Mouse (Mus musculus) layer of hippocampus, postnatal 10 days (tissue): Measurements from ENCODE around the gene Polr2a. TPM values are rescaled to one million over a fixed set of nuclear protein-coding genes. Genes with fewer than 3 reads are reported as not detected.
"Not testable (repeated sequence)": the region's sequence is repeated elsewhere in the genome, so short reads cannot be mapped to it uniquely, and the experiment has no call there.

Source experiments
- DNase-seq, 2 experiments: peaks; one replicate each; pipeline ENCODE4 v3.0.0; 2021; ENCODE audit warnings: low spot score in 2 of 2
- total RNA-seq, 2 experiments: library from RNA; stranded (reverse); gene quantifications; 2 replicates each; pipeline ENCODE4 v1.2.3; 2021

The Polr2a gene
- total RNA-seq, 2 experiments from 2014 or later: 55.6 to 59.4 TPM

DNA sequence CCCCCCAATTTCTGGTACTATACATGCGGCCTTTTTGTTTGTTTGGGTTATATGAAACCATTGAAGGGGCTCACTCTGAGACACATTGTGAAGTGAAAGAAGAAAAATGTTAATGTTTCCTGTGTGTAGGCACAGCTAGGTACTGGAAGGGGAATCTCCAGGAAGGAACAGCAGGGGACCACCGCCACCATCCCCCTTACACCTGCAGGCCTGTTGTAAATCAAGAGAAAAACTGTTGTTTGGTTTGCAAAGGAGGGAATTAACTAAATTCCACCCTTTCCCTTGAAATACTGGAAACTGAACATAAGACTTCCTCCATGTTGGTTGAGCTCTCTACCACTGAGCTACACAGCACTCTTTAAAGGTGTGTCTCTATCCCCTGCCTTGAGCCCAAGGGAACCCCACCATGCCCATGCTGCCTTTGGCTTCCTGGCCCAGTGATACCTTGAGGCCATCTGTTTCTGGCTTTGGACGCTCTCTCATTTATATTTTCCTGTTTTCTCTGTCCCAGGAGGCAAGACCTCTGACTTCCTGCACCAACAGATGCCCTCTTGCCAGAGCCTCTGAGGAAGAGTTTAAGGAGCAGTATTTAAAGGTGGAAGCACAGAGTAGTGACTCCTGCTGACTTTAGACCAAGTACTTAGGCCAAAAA lies 49.7 kb downstream of the Polr2a start:
- DNase-seq: no peak

DNA sequence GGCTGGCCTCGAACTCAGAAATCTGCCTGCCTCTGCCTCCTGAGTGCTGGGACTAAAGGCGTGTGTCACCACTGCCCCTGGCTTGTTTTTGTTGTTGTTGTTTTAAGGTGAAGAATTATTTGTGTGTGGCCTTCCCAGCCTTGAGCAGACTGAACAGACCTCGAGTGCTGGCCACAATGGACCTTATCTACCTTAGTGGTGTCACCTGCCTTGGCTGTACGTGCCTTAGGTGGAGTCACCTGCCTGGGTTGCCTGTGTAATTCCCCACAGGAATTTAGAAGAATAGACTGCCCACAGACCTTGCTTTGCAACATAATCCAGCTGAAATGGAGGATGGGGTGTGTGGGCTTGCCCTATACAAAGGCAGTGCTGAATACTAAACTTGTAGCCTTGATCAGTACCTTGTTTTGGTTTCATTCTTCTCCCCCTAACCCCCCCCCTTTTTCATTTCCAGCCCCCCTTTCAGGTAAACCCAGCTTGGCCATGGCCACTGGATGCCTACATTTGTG lies 50.5 kb downstream of the Polr2a start:
- DNase-seq: no peak

DNA sequence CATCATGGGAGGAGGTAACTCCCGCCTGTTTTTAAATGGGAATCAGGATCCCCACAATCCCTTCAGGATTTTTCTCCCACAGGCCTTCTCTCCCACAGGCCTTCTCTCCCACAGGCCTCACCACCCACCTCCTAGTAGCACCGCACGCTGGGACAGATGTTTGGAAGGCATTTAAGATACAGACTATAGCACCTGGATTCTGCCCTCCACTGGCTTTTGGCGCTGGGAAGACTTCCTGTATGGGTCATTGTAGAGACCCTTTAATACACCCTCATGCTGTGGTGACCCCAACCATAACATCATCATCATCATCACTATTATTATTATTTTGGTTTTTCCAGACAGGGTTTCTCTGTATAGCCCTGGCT lies 51.0 kb downstream of the Polr2a start:
- DNase-seq: no peak

DNA sequence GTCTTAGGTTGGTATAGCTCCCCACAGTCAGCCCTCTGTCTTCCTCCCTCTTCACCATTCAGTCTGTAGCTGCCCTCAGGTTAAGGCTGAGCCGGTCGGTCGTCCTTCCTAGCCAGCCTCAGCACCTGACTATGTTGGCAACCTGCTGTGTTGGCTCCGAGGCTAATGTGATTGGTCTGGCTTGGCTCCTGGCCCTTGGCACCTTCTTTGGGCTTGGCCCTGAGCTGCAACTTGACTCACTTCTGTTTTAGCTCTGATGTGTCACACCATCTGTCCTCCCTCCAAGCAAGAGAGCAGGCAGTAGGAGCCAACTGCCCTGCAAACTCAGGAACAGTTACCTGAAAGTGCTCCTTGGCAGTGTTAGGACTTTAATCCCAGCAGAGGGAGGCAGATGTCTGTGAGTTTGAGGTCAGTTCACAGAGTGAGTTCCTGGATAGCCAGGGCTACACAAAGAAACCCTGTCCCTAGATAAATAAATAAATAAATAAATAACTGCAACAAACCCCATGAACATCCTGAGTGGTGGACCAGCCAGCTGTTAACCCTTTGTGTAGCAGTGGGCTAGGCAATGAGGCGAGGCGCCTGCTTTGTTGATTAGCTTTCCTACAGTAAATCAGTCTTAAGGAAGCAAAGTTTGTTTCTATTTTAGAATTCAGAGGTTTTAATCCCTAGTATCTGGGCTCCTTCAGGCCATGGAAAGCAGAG lies 51.5 kb downstream of the Polr2a start:
- peak; percentile 51 to 62 for DNase-seq

DNA sequence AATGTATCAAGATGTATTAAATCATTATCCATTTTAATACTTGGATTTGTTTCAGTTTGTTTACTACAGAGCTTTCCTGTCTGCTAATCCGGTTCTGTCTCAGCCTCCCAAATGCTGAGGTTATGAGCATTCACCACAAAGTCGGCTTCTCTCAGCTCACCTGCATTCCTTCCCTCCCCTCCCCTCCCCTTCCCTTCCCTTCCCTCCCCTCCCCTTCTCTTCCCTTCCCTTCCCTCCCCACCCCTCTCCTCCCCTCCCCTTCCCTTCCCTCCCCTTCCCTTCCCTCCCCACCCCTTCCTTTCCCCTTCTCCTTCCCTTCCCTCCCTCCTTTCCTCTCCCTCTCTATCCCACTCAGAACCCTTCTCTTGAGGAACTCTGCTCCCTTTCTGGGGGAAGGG lies 53.8 kb downstream of the Polr2a start:
- DNase-seq: no peak

DNA sequence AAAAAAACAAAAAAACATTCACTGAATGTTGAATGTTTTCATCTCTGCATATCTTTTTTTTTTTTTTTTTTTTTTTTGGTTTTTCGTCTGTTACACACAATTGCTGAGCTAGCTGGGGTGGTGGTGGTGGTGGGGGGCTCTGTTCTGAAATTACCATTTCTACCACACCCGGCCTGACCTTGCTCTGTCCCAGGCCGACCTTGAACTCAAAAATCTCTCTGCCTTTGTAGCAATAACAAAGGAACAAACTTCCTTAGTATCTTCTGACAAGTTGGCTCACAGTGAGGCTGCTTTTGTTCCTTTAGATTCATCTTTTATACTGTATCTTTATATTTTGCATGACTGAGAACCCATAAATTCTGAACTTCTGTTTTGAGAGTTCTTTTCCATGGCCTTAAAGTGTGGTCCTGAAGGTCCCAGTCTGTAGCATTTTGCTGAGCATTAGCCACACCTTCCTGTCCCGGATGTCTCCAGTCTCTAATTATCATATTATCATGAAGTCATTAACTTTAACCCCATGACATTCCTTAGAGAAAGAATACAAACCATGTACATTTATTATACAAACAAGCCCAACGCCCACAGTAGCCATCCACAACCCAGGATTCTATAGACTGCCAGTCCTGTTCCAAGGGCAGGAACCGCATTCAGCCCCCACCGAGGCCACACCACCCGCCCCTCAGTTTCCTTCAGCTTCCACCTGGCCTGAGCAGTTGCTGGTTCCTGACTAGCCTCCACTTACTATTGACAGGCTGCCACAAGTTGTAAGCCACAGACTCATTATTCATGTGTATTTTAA lies 54.4 kb downstream of the Polr2a start:
- no peak for DNase-seq

DNA sequence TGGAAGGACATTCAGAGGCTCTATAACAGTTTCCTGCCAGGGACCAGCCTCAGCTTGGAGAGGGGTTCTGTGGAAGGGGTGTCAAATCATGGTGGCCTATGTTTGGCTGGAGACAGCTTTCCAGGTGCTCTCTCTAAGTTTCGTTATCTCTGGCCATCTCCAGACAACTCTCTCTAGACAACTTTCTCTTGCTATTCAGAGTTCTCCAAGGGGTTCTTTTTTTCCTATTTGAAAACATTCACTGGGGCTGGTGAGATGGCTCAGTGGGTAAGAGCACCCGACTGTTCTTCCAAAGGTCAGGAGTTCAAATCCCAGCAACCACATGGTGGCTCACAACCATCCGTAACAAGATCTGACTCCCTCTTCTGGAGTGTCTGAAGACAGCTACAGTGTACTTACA lies 55.1 kb downstream of the Polr2a start:
- not testable (repeated sequence) for DNase-seq

DNA sequence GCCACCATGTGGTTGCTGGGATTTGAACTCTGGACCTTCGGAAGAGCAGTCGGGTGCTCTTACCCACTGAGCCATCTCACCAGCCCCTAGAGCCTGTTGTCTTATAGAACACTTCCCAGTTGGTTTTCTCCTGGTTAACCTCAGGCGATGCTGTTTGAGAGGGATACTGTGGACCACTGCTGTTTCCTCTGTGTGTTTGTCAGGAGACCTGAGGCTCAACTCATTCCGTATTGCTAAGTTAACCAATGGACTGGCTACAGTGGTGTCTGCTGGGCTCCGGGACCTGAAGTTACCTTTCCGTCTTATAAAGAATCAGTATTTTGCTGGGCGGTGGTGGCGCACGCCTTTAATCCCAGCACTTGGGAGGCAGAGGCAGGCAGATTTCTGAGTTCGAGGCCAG lies 55.6 kb downstream of the Polr2a start:
- DNase-seq: not testable (repeated sequence)

DNA sequence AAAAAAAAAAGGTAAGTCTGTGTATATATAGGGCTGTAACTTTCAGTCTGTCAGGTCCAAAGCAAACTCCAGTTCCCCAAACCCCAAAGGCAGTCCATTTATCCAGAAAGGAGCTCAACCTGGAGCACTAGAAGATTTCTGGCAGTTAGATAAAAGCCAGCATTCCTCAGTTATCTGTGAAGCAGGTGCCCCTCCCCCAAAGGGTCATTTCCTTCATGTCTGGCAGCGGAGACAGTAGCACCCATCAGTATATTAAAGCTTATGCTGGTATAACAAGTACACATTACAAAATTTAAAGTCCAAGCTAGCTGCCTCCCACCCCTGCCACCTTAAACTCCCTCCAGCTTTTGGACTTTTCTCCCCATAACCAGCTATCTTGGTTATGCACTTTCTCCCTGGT lies 58.8 kb downstream of the Polr2a start:
- DNase-seq: no peak

DNA sequence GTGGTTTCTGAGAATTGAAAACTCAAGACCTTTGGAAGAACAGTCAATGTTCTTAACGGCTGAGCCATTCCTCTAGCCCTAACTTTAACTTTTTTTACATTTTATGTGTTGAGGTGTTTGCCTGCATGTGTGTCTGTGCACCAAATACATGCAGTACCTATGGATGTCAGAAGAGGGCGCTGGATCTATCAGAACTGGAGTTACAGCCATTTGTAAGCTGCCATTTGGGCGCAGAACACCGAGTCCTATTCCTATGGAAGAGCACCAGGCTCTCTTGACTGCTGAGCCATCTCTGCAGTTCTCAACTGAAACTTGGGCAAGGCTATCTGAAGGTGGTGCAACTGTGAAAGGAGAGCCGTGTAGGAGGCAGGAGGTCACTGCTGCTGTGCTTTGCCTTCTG lies 59.9 kb downstream of the Polr2a start:
- no peak for DNase-seq

DNA sequence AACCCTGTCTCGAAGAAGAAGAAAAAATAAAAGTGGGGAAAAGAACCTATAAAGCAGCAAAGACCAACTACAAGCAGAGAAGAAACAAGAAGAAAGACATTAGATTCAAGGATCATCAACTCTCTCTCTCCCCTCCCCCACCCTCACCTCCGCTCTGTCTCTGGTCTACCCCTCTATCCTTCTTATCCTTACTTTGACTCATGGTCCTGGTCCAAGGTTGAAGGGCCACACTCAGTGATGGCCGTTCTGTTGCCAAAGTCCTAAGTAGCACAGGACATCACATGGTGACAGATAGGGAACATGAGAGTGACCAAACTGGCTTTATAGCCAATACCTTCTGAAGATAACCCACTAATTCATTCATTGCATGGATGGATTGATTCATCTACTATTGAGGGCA lies 61.0 kb downstream of the Polr2a start:
- DNase-seq: no peak

DNA sequence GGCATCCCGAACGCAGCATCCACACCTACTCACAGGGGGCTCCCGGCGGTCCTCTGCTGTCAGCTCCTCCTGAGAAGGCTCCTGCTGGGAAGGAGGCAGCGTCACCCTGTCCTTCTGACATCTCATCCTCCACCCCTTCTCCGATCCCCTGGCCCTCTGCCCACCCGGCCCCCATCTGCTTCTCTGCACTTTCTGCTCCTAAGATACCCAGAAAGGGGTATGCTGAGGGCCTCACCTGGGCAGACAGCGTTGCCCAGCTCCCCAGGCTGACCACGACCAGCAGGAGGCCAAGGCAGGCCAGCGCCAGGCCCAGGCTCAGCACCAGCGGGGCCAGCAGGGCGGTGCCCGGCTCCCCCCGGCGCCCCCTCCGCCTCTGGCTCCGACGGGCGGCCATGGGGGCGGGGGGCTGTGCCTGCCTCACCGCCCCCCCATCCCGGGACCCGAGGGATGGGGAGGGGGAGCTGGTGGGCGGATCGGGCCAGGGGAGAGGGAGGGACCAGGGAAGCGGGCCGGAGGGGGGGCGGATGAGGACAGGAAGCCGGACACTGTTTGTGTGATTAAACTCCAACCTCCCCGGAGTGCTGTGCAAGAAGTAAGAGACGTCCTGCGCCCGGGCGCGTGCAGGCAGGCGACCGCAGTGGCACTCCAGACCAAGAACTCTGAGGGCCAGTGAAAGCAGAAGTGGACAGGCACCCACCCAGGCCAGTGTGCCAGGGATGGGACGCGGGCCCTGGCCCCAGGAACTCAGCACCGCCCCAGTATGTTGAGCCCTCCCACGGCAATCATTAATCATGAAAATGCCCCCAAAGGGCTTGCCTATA lies 62.9 kb downstream of the Polr2a start, which contains the start of the genes Tnfsf12 and Tnfsfm13:
Gene Tnfsf12 (minus strand): TSS at position 489 of the 821 bp plus-strand sequence.
Gene Tnfsfm13 (minus strand): TSS at position 738 of the 821 bp plus-strand sequence.
- peak; percentile 49 to 61 for DNase-seq

DNA sequence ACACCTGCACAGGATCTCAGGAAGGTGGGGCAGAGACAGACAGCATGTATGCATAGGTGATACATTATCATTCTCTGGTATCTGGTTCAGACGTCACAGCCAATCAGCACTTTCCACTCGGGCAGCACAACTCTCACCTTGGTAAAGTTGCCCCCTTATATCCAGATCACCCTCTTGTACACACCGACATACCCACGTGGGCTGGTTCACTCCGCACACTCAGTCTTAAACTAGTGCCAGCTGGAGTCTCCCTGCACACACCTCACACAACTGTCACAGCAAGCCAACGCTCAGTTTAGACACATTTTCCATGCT lies 63.4 kb downstream of the Polr2a start:
- DNase-seq: no peak

DNA sequence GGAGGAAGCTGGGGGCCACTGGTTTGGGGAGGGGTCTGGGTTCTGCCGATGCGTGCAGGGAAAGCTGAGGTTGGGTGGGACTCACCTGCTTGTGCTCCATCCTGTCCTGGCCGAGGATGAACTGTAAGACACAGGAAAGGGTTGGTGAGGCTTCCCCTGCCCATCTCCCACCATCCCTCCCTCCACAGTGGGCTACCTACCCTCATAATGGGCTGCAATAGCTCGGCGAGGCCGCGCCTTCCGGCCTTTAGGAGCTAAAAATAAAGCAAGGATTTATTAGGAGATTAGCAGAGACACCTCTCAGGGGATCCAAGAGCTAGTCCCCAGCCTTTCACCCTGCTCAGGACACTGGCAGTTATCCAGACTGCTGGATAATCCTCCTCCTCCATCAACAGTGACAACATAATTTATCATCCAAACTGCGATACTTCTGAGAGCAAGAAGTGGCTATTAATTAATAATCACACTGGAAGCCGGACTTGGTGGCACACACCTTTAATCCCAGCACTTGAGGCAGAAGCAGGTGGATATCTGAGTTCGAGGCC lies 64.9 kb downstream of the Polr2a start:
- DNase-seq: no peak

DNA sequence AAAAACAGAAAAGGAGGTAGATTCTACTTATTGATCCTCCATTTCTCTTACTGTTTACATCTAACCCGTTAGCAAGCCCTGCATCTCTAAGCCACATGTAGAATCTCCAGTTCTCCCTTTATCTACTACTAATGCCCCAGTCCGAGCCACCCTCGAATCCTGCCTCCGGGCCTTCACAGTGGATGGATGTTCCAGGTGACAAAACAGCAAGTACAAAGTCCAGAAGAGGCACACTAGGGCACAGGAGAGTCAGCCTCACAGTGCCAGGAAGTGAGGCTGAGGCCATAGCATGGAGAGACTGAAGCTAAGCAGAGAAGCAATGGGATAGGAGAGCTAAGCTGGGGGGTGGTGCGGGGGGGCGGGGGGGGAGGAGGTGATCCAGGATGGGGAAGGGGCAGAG lies 65.6 kb downstream of the Polr2a start:
- no peak for DNase-seq

DNA sequence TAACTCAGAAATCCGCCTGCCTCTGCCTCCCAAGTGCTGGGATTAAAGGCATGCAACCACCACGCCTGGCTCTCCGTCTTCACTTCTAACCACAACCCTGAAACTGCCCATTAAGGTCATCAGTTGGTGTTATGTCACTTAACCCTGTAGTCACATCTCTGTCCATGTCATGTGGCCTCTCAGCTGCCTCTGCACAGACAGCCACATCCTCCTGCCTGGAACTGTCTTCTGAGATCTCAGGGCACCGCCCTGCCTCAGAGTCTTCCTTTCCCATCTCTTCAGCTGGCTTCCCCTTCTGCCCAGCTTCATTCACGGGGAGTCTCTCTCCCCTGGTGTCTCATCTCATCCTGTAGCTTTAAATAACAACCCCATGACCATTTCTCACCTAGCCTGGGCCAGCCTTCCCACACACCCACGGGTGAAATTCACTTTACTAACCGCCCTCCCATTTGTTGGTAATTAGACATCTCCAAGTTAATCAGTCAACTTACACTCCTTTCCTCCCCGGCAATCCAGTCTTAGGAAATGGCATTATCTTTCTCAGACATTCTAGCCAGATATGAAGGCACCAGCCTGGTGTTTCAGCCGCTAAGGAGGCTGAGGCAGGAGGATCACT lies 66.1 kb downstream of the Polr2a start:
- DNase-seq: no peak

DNA sequence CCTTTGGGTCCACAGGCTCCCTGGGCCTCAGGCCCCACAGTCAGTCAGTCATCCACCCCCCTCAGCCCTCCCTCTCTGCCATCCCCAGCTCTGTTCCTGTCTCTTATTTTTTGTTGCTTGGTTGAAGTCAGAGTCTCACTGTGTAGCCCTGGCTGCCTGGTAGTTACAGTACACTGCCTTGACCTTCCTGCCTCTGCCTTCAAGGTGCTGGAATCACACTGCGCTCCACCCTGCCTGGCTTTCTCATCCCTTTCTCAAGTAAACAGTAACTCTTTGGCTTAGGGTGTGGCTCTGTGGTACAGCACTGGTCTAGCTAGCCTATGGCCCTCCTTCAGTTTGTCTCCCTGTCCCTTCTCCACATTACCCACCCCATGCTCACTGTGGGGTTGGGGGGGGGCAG lies 68.5 kb downstream of the Polr2a start:
- no peak for DNase-seq

DNA sequence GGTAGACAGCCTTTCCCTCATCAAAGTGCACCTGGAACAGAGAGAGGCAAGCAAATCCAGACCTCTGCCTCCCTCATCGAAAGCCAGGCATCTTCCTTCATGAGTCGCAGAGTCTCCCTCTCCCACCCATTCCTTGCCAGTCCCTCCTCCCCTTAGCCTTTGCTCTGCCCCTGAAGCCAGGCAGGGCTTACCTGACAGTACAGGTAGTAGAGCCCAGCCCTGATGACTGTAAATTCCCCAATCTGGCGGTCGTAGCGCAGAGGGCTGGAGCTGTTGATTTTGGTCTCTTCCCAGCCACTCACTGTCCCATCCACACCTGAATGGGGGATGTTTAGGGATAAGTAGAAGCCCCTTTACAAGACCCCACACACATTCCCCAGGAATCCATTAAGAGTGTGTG lies 71.4 kb downstream of the Polr2a start:
- DNase-seq: no peak

DNA sequence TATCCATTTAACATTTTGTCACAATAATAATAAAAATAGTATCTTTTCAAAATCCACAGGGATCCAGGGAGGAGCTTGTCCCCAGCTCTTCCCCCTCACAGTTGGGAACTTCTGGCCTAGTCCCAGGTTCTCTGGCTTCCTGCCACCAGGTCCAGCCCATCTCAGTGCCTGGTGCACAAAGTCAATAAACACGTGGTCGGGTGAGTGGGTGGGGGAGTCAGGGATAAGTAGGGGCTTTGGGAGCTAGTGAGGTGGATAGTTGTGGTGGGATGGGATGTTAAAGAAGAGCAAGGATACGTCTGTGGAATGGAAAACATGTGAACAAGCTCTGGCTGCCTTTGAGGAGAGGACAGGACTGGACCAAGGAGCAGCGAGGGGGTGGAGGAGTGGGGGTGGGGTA lies 72.1 kb downstream of the Polr2a start:
- DNase-seq: peak in 1 of 2 experiments; percentile 71

DNA sequence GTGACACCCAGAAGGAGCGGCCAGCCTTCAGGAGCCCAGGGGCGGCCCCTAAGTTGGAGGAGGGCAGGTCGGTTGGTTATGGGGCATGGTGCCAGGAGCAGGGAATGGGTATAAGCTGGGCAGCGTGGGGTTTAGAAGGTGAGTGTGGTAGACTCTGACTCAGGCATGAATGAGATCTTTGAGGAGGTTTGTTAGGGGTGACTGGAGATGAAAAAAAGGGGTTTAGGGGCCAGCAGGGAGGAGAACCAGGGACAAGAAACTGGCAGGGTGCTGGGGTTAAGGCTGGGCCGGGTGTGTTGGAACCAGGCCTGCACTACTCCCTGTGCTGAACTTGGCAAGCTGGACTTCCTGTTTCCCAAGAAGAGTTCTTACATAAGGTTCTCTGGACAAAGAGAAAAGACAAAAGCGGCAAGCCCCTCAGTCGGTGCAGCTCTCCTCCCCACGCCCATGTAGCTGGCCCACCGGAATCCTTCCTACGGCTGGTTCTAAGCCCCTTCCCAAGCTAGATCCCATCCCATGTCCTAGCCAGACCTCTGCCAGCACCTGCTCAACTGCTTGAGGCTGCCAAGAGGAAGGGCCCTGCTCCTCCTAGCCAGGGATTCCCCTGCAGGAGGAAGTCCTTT lies 72.8 kb downstream of the Polr2a start, which contains the start of gene Tnfsf13:
Gene Tnfsf13 (minus strand): TSS at position 259 of the 623 bp plus-strand sequence.
- DNase-seq: peak in 1 of 2 experiments; percentile 59
